Mouse (Mus musculus): ENCODE data around the gene Gm17455. TPM values are rescaled to one million over a fixed set of nuclear protein-coding genes. Genes with fewer than 3 reads are reported as not detected.

Gene Gm17455
- polyA plus RNA-seq, 1 experiment: not detected

DNA sequence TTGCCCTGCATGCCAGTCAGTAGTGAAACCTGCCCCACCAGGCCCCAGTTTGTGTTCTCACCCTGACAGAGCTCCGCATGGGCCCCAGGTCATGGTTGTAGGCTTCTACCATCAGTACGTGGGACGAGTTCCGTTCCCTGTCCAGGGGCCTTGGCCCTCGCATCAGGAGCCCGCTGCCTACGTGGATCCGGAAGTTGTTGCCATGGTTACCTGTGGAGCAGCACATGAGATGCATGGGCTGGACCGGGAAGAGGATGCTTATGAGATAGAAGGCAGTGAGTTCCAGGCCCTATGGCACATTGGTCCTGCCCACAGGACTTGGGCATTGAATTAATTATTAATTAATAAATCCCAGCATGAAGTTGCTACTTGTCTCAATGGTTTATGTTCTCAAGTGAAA is 7.9 kb upstream of the Gm17455 start:
- no peak for TF ChIP-seq GATA1 (IDR thresholded peaks at IDR 0.05; ENCODE audit: low read length)

- TF ChIP-seq GATA1 (IDR thresholded peaks at IDR 0.05; ENCODE audit: low read length): no peak
Measured at GRCm38 (mm10) chr10:60394936-60395335, 4.6 kb upstream of the Gm17455 start.

DNA sequence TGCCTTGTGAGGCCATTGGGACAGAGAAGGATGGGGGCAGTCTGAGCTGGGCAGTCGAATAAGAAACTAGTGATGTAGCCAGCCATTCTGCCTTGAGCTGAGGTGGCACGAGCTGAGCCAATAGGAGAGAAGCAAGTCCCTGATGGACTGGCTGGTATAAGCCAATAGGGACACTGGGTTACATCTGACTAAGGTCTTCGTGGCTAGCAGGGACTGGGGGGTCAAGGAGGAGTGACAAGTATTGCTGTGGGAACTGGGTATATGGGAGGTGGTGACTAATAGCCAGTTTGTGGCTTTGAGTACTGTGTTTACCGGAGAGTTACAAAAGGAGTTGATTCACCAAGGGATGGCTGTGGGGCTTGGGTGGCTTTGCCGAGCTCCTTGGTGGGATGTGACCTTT is 3.9 kb upstream of the Gm17455 start:
- no peak for TF ChIP-seq GATA1 (IDR thresholded peaks at IDR 0.05; ENCODE audit: low read length)

GRCm38 (mm10) chr10:60398051-60398814 is 1.3 kb upstream of the Gm17455 start:
- no peak for TF ChIP-seq GATA1 (IDR thresholded peaks at IDR 0.05; ENCODE audit: low read length)

DNA sequence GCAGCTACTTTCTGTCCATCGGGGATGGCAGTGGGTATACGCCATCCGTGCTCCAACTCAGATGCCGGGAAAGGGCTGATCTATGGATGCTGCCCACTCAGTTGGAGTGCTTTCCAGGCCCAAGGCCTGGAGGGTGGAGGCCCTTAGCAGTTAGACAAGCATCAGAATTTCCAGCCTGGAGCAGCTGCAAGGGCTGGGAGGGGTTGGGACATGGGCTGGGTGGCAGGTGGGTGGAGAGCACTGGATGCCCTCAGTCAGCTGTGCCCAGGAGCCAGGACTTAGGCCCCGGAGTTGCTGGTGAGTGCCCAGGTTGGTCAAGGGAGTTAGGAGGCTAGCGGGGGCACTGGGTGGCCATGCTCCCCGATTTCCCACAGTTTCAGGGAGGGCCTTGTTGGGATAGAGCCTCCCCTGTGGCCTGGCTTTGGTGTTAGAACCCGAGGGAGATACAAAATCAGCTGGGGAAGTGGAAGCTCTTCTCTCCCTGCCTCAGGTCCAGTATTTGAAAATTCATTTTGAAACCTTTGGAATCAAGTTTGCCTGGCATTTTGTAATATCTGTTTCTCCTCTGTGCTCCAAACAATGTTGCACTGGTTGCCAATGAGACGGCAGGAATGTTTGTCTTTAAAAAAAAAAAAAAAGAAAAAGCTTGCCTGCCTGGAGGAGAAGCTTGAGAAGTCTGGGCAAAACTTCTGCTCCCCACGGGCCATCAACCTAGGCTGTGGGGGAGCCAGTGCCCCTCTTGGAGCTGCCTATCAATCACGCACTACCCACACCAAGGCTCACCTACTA is 1.2 kb downstream of the Gm17455 start:
- no peak for TF ChIP-seq GATA1 (IDR thresholded peaks at IDR 0.05; ENCODE audit: low read length)

GRCm38 (mm10) chr10:60405460-60406177 is 6.1 kb downstream of the Gm17455 start:
- no peak for TF ChIP-seq GATA1 (IDR thresholded peaks at IDR 0.05; ENCODE audit: low read length)

- no peak for TF ChIP-seq GATA1 (IDR thresholded peaks at IDR 0.05; ENCODE audit: low read length)
Measured at GRCm38 (mm10) chr10:60407831-60408230, 8.3 kb downstream of the Gm17455 start.

DNA sequence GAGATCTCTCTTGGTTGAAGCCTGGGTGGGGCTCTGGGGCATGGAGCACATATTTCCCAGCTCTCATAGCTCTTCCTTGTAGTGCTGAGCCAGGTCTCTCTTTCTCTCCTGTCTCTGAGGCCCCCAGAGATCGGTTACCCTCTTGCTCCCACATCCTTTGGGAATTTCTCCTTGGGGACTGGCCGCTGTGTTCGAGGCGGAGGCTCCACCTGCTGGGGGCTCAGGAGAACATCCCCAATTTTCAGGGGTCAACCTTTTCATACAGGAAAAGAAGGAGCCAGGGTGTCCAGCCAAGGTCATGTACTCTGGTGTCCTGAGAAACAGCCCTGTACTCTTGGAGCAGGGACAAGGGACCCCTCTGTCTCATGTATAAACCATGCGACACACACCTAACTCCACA is 12.3 kb downstream of the Gm17455 start:
- TF ChIP-seq GATA1 (IDR thresholded peaks at IDR 0.05; ENCODE audit: low read length): no peak

GRCm38 (mm10) chr10:60413756-60414155 is 14.2 kb downstream of the Gm17455 start:
- no peak for TF ChIP-seq GATA1 (IDR thresholded peaks at IDR 0.05; ENCODE audit: low read length)

- TF ChIP-seq GATA1 (IDR thresholded peaks at IDR 0.05; ENCODE audit: low read length): no peak
Measured at GRCm38 (mm10) chr10:60417041-60417440, 17.5 kb downstream of the Gm17455 start.

GRCm38 (mm10) chr10:60418137-60418536 is 18.6 kb downstream of the Gm17455 start:
- TF ChIP-seq GATA1 (IDR thresholded peaks at IDR 0.05; ENCODE audit: low read length): no peak

DNA sequence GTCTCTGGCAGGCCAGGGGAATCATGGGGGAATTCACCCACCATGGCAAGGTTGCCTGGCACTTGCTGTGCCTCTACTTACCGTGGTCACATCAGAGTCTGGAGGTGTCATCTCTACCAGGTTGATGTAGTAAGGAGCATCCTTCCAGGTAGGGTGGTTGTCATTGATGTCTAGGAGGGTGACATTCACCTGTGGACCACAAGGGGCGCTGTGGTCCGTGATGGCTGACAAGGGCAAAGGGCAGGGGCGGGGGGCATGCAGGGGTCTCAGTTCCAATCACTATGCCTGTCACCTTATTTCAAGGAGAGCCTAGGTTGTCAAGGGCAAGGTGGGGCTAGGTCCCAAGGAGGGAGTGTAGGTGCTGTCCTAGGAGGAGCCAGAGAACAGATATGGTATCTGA is 20.1 kb downstream of the Gm17455 start:
- TF ChIP-seq GATA1 (IDR thresholded peaks at IDR 0.05; ENCODE audit: low read length): no peak

DNA sequence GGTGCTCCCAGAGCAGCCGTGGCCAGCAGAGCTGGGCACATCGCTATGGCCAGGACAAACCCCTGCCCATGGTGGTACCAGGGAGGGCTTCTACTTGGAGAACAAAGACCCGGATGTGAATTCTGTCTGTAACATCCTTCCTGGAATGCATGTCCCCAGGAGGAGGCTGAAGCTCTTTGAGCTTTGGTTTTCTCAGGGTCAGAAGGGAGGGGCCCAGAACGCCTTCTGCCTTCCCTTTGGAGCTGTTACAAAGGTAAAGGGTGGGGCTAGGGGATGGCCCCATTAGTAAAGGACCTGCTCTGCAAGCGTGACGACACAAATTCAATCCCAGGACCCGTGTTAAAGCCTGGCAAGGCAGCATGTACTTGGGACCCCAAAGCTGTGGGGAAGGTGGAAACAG is 23.2 kb downstream of the Gm17455 start:
- no peak for TF ChIP-seq GATA1 (IDR thresholded peaks at IDR 0.05; ENCODE audit: low read length)

GRCm38 (mm10) chr10:60430001-60430400 is 30.5 kb downstream of the Gm17455 start:
- TF ChIP-seq GATA1 (IDR thresholded peaks at IDR 0.05; ENCODE audit: low read length): no peak

- TF ChIP-seq GATA1 (IDR thresholded peaks at IDR 0.05; ENCODE audit: low read length): no peak
Measured at GRCm38 (mm10) chr10:60430591-60430990, 31.1 kb downstream of the Gm17455 start.

DNA sequence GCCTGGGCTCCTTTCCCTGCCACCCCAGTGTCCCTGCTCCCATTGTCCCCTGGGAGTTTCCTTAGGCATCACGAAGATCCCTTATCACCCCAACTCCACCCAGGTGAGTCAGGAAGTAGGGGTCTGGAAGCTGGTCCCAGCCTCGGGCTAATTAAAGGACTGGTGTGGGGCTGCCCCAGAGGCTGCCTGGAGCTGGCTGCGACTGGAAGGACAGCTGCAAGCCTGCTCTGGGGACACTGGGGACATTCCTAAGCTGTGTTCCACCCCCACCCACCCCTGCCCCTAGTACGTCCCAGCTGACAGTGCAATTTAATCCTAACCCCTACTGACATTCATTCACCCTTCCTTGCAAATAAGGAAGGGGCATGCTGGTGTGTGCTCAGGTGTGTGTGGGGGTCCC is 33.2 kb downstream of the Gm17455 start:
- TF ChIP-seq GATA1 (IDR thresholded peaks at IDR 0.05; ENCODE audit: low read length): no peak

All from G1E-ER4 (cell line).